Mouse (Mus musculus) neural tube, embryonic 15.5 days (tissue): ENCODE measurements around the gene Tmem156. TPM values are rescaled to one million over a fixed set of nuclear protein-coding genes. Genes with fewer than 3 reads are reported as not detected.

Experiments
- ATAC-seq: fragments of 200-750 bp; cut with Nextera tagmentation; 2 replicates; pipeline ENCODE4 v1.8.0; 2017; ENCODE audit warnings: mild to moderate bottlenecking, moderate TSS enrichment, moderate library complexity; ENCODE audit not compliant: low FRiP score
- H3K27ac ChIP-seq: fragments of 300-500 bp; sonication (generic); replicated peaks from 2 replicates; pipeline ENCODE4 v1.5.1; 2015; ENCODE audit warnings: mild to moderate bottlenecking, inconsistent platforms
- H3K27me3 ChIP-seq: fragments of 300-500 bp; sonication (generic); replicated peaks from 2 replicates; pipeline ENCODE4 v1.6.1; 2015; ENCODE audit warnings: inconsistent platforms
- H3K36me3 ChIP-seq: fragments of 300-500 bp; sonication (generic); 2 replicates; pipeline ENCODE4 v1.6.1; 2015; ENCODE audit warnings: inconsistent platforms
- H3K4me1 ChIP-seq: fragments of 300-500 bp; sonication (generic); 2 replicates; pipeline ENCODE4 v1.6.1; 2015; ENCODE audit warnings: inconsistent platforms
- H3K4me2 ChIP-seq: fragments of 300-500 bp; sonication (generic); 2 replicates; pipeline ENCODE4 v1.6.1; 2015; ENCODE audit warnings: inconsistent platforms, mild to moderate bottlenecking, moderate library complexity
- H3K4me3 ChIP-seq: fragments of 300-500 bp; sonication (generic); replicated peaks from 2 replicates; pipeline ENCODE4 v1.5.1; 2015; ENCODE audit warnings: mild to moderate bottlenecking, inconsistent platforms
- H3K9ac ChIP-seq: fragments of 300-500 bp; sonication (generic); replicated peaks from 2 replicates; pipeline ENCODE4 v1.6.1; 2015; ENCODE audit warnings: mild to moderate bottlenecking, inconsistent platforms
- H3K9me3 ChIP-seq: fragments of 300-500 bp; sonication (generic); replicated peaks from 2 replicates; pipeline ENCODE4 v1.6.1; 2016; ENCODE audit warnings: inconsistent platforms
- WGBS: fragments of 180-500 bp; shearing (Covaris S2); methylation state at CpG from one replicate; pipeline ENCODE4 v1.1.7; 2015; ENCODE audit warnings: mixed read lengths; 5-methylcytosine and 5-hydroxymethylcytosine counted together
- polyA plus RNA-seq: library from polyadenylated mRNA; unstranded; fragments of >200 nt; fragmentation: Nextera tagmentation; extraction: Ambion mirVana; gene quantifications from 2 replicates; pipeline ENCODE4 v1.2.1, GENCODE M21; 2015

Tmem156 gene
- polyA plus RNA-seq, 1 experiment from 2014 or later, result not detected

DNA sequence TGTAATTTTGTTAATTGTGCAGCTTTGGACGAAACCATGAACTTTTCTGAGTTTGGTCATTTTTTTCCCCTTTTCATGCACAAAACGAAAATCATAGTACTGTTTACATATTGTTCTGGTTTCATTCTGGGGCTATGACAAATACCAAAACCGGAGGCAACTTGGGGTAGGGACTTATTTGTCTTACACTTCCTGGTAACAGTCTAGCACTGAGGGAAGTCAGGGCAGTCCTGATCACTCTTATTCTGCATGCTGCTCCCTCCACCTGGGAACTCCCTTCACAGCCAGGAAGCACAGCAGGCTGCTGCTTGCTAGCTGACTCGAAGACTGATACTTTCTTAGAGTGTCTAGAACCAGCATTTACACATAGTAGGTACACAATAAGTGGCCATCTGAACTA lies 18.7 kb downstream of the Tmem156 start:
- H3K9me3 ChIP-seq, result no peaks in the 10 kb centered on the region
- H3K4me1 ChIP-seq, result peaks cover 11% of the 10 kb centered on the region; the same call in 1 of the 2 replicates
- no peak for ATAC-seq

DNA sequence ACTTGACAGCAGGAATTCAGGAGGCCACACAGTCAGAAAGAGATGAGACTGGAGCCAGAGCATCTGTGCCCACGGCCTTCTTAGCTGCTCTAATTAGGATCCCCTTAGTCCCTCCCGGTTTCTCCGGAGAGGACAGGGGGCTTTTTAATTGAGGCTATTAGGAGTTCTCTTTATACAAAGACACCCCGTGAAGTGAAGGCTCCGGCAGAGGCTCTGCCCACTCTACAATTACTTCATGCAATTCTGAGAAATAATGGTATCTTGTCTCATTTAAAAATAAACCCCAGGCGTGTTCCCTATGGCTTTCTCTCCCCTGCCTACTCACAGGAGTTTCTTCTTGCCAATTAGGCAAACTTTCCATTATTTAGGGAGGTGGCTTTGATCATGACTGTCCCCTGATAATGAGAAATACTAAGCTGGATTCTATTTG lies 20.2 kb downstream of the Tmem156 start:
- 12% methylated on average over 6 of the region's 6 CpGs for WGBS
- Histone ChIP-seq H3K4me2 (no peak overlapping the region), H3K9me3 (no peaks in the 10 kb centered on the region), H3K27me3 (no peaks in the 10 kb centered on the region), H3K4me1 (peaks cover 11% of the 10 kb centered on the region; the same call in 1 of the 2 replicates), H3K27ac (no peak overlapping the region), H3K4me3 (no peak overlapping the region), H3K36me3 (no peaks in the 10 kb centered on the region), H3K9ac (no peak overlapping the region)
- ATAC-seq, result no peak

More for the DNA sequence above, 18.7 kb downstream of the Tmem156 start:
- H3K27me3 ChIP-seq, result no peaks in the 10 kb centered on the region
- WGBS, result 74% methylated on average over 4 of the region's 4 CpGs
- H3K36me3 ChIP-seq, result no peaks in the 10 kb centered on the region
- no peak overlapping the region for H3K4me2 ChIP-seq
- no peak overlapping the region for H3K4me3 ChIP-seq
- H3K9ac ChIP-seq, result no peak overlapping the region
- no peak overlapping the region for H3K27ac ChIP-seq

GRCm38 (mm10) chr5:65069872-65070271 lies 22.1 kb downstream of the Tmem156 start:
- Histone ChIP-seq H3K27me3 (no peaks in the 10 kb centered on the region), H3K27ac (peak overlapping the region; percentile 63), H3K4me2 (no peak overlapping the region), H3K9me3 (no peaks in the 10 kb centered on the region), H3K9ac (no peak overlapping the region), H3K36me3 (no peaks in the 10 kb centered on the region), H3K4me1 (peaks cover 11% of the 10 kb centered on the region; the same call in 1 of the 2 replicates), H3K4me3 (no peak overlapping the region)
- ATAC-seq, result peak; percentile 57; the same call in 1 of the 2 replicates
- WGBS, result 54% methylated on average over 11 of the region's 11 CpGs

DNA sequence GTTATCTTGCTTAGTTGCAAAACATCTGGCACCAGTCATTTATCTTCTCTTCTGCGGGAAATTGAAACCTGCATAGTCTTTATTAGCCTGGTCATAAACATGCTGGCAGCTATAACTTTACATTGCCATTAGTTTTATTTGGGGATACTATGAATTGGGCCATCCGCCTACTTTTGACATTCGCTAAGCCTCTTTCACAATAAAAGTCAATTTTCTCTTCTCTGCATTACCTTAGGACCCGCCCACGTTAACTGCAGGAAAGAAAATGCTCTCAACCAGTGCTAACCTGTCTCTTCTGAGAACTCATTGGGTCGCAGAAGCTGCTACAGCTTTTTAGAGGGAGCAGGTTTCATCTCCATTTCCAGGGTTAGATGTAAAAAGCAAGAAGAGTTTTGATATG lies 23.8 kb downstream of the Tmem156 start:
- Histone ChIP-seq H3K36me3 (no peaks in the 10 kb centered on the region), H3K4me2 (no peak overlapping the region), H3K4me3 (no peak overlapping the region), H3K4me1 (peaks cover 11% of the 10 kb centered on the region; the same call in 1 of the 2 replicates), H3K9me3 (no peaks in the 10 kb centered on the region), H3K9ac (no peak overlapping the region), H3K27ac (no peak overlapping the region), H3K27me3 (no peaks in the 10 kb centered on the region)
- no peak for ATAC-seq
- WGBS, result 44% methylated on average over 6 of the region's 6 CpGs

DNA sequence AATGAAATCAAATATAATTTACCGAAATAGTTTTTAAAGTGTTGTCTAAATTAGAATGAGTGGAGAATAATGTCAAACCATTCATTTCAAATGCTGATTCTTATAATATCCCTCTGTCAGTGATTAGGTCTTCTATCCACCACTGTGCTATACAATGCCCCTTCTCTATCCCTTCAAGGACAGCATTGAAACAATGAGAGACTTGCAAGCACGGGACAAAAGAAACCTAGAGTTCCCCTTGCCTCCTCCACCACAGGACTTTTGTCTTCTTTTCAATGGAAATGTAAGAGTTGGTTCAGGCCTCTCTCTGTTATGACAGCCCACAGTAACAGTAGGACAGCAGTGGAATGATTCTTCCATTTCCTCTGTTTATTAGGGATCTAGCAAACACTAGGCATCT lies 28.7 kb downstream of the Tmem156 start:
- no peak for ATAC-seq
- Histone ChIP-seq H3K9ac (no peak overlapping the region), H3K27me3 (no peaks in the 10 kb centered on the region), H3K9me3 (no peaks in the 10 kb centered on the region), H3K4me1 (no peaks in the 10 kb centered on the region; the same call in 1 of the 2 replicates), H3K4me2 (no peak overlapping the region), H3K27ac (no peak overlapping the region), H3K4me3 (no peak overlapping the region), H3K36me3 (no peaks in the 10 kb centered on the region)
- 76% methylated on average over 2 of the region's 2 CpGs for WGBS

DNA sequence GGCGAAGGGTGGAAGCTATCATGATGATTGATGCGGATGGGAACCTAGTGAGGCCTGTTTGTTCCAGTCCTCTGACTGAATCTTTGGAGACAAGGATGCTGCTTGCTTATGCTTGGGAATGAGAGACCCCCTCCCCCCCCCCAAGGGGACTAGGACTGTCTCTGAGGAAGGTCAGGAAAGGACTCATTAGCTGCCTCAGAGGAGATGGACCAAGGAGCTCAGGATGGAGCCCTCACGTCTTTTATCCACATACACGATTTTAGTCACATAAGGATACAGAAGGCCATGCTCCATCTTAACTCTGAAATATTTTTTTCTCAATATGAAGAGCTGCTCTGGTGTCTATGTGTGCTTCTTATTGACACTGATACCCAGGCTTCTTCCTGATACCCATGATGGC lies 29.7 kb downstream of the Tmem156 start:
- no peak overlapping the region for H3K4me2 ChIP-seq
- no peaks in the 10 kb centered on the region for H3K27me3 ChIP-seq
- no peak overlapping the region for H3K27ac ChIP-seq
- WGBS, result 93% methylated on average over 4 of the region's 4 CpGs
- H3K4me3 ChIP-seq, result no peak overlapping the region
- no peaks in the 10 kb centered on the region for H3K4me1 ChIP-seq
- H3K36me3 ChIP-seq, result no peaks in the 10 kb centered on the region
- no peaks in the 10 kb centered on the region for H3K9me3 ChIP-seq
- H3K9ac ChIP-seq, result no peak overlapping the region
- ATAC-seq, result no peak

DNA sequence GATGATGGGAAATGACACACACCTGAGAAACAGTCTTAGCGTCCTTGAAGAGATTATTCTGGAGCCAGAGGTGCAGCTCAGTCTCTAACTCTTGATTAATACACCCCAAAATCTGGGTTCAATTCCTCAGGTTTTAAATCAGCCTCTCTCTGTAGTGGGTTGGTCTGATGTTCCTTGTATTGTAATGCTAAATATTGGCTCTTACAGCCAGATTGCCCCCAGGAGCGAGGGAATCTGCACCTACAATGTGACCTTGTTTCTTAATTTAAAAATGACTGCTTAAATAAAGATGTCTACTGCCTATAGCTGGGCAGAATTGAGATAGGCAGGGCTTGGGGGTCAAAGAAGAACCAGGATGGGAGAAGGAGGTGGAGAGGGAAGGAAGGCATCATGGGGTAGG lies 32.1 kb downstream of the Tmem156 start:
- no peak overlapping the region for H3K4me2 ChIP-seq
- no peak overlapping the region for H3K4me3 ChIP-seq
- ATAC-seq, result no peak
- H3K27me3 ChIP-seq, result no peaks in the 10 kb centered on the region
- no peaks in the 10 kb centered on the region for H3K9me3 ChIP-seq
- H3K36me3 ChIP-seq, result no peaks in the 10 kb centered on the region
- H3K9ac ChIP-seq, result no peak overlapping the region
- no peaks in the 10 kb centered on the region for H3K4me1 ChIP-seq
- H3K27ac ChIP-seq, result no peak overlapping the region
- 65% methylated on average over 2 of the region's 2 CpGs for WGBS

DNA sequence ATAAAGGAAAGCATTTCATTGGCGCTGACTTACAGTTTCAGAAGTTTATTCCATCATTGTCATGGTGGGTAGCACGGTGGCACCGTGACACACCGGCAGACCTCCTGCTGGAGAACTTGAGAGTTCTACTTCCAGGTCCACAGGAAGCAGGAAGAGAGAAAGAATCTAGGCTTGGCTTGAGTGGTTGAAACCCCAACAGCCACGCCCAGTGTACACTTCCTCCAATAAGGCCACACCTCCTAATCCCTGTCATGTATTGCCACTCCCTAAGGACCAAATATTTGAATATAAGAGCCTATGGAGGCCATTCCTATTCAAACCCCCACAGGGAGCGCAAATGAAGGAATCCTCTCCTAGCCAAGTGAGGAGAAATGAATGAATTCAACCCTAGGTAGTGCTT lies 34.3 kb downstream of the Tmem156 start:
- H3K27ac ChIP-seq, result no peak overlapping the region
- H3K4me2 ChIP-seq, result no peak overlapping the region
- H3K27me3 ChIP-seq, result no peaks in the 10 kb centered on the region
- no peak overlapping the region for H3K9ac ChIP-seq
- H3K4me3 ChIP-seq, result no peak overlapping the region
- ATAC-seq, result no peak
- H3K9me3 ChIP-seq, result no peaks in the 10 kb centered on the region
- no peaks in the 10 kb centered on the region for H3K36me3 ChIP-seq
- WGBS, result 97% methylated on average over 6 of the region's 6 CpGs
- H3K4me1 ChIP-seq, result no peaks in the 10 kb centered on the region

DNA sequence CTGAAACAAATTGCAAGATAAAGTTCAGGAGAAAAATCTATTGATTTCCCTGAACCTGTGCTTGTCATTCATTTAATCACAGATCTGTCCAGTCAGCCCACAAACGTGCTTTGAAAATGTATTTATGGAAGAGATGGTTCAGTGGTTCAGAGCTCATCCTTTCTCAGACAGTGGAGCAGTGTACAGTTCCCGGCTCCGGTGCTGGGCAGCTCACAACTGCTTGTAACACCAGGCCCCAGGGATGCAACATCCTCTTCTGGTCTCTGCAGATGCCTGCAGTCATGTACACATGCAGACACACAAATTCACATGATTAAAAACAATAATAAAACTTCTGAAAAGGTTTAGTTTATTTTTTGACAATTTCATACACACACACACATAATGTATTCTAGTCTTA lies 40.4 kb downstream of the Tmem156 start:
- Histone ChIP-seq H3K27me3 (no peaks in the 10 kb centered on the region), H3K9me3 (no peaks in the 10 kb centered on the region), H3K27ac (peak overlapping the region; percentile 70), H3K4me3 (no peak overlapping the region), H3K4me1 (peaks cover 18% of the 10 kb centered on the region), H3K9ac (no peak overlapping the region), H3K36me3 (no peaks in the 10 kb centered on the region), H3K4me2 (no peak overlapping the region)
- 47% methylated on average over 3 of the region's 3 CpGs for WGBS
- no peak for ATAC-seq

- 68% methylated on average over 5 of the region's 5 CpGs for WGBS
These were observed 42.1 kb downstream of the Tmem156 start for GRCm38 (mm10) chr5:65049880-65050279.

GRCm38 (mm10) chr5:65047285-65047855 lies 44.6 kb downstream of the Tmem156 start:
- ATAC-seq, result no peak; the same call in 1 of the 2 replicates

More at GRCm38 (mm10) chr5:65049880-65050279, 42.1 kb downstream of the Tmem156 start:
- no peaks in the 10 kb centered on the region for H3K27me3 ChIP-seq
- no peak overlapping the region for H3K27ac ChIP-seq
- peaks cover 24% of the 10 kb centered on the region for H3K4me1 ChIP-seq
- H3K4me2 ChIP-seq, result no peak overlapping the region
- no peak for ATAC-seq
- no peaks in the 10 kb centered on the region for H3K9me3 ChIP-seq
- H3K4me3 ChIP-seq, result no peak overlapping the region
- H3K36me3 ChIP-seq, result no peaks in the 10 kb centered on the region
- no peak overlapping the region for H3K9ac ChIP-seq

GRCm38 (mm10) chr5:65046442-65047284 lies 45.3 kb downstream of the Tmem156 start:
- H3K36me3 ChIP-seq, result no peaks in the 10 kb centered on the region
- WGBS, result 69% methylated on average over 12 of the region's 12 CpGs
- no peaks in the 10 kb centered on the region for H3K9me3 ChIP-seq
- no peaks in the 10 kb centered on the region for H3K27me3 ChIP-seq
- H3K27ac ChIP-seq, result no peak overlapping the region
- no peak overlapping the region for H3K9ac ChIP-seq
- H3K4me1 ChIP-seq, result peaks cover 18% of the 10 kb centered on the region
- ATAC-seq, result no peak
- no peak overlapping the region for H3K4me2 ChIP-seq
- H3K4me3 ChIP-seq, result no peak overlapping the region

More at GRCm38 (mm10) chr5:65047285-65047855, 44.6 kb downstream of the Tmem156 start:
- Histone ChIP-seq H3K9me3 (no peaks in the 10 kb centered on the region), H3K4me3 (no peak overlapping the region), H3K9ac (no peak overlapping the region), H3K4me2 (no peak overlapping the region), H3K4me1 (peaks cover 24% of the 10 kb centered on the region), H3K27me3 (no peaks in the 10 kb centered on the region), H3K27ac (no peak overlapping the region), H3K36me3 (no peaks in the 10 kb centered on the region)
- WGBS, result 41% methylated on average over 12 of the region's 12 CpGs
